Mouse (Mus musculus): ENCODE data around the gene 1700028P14Rik. TPM values are rescaled to one million over a fixed set of nuclear protein-coding genes. Genes with fewer than 3 reads are reported as not detected.

Gene 1700028P14Rik
- polyA plus RNA-seq, 1 experiment, result not detected

DNA sequence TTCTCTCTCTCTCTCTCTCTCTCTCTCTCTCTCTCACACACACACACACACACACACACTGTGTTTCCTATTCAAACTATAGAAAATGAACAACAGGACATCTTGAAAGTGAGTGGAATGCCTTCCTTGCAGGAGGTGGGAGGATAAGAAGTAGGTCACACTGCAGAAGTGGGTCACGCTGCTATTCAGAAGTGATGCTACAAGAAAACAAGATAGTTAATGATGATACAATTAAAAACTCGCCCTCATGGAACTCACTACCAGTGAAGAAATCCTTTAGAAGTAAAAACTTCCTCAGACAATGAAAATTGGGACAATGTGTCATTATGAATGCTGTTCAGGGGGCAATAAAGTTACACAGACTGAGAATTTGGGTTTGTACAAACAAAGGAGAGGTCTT is 20.4 kb upstream of the 1700028P14Rik start:
- H3K4me3 ChIP-seq (replicated peaks; ENCODE audit: control insufficient read depth, low read depth, low read length), result no peak overlapping the region
- TF ChIP-seq POLR2A (IDR thresholded peaks at IDR 0.05; ENCODE audit: borderline replicate concordance, control insufficient read depth, low read depth, low read length) (no peak), CTCF (IDR thresholded peaks at IDR 0.05; ENCODE audit: control insufficient read depth, insufficient read depth, low read length) (no peak)
- 76% methylated on average over 2 of the region's 2 CpGs for WGBS
- H3K27ac ChIP-seq (ENCODE audit: control insufficient read depth, insufficient read depth, low read depth, low read length, poor library complexity), result no peak overlapping the region
- H3K4me1 ChIP-seq (ENCODE audit: control insufficient read depth, insufficient read depth, low read length), result no peaks in the 10 kb centered on the region

DNA sequence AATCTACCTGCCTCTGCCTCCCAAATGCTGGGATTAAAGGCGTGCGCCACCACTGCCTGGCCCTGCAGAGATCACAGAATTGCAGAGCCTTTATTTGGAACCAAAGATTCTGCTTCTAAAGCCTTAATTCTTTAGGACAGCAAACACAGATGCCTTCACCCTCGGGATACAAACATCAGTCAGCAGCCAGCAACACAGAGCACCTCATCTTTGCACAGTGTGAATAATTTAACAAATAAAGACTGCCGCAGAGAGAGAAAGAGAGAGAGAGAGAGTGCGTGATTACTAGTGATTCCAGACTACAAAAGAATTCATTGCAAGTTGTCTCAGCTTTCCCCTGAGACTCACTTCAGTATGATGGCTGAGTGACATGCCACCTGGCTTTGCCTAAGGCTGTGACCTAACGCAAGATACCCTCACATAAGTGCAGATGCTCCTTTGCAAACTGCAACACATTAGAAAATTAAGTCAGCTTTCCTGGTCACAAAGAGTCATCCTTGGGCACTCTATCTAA is 15.6 kb upstream of the 1700028P14Rik start:
- Histone ChIP-seq H3K27ac (ENCODE audit: control insufficient read depth, insufficient read depth, low read depth, low read length, poor library complexity) (no peak overlapping the region), H3K4me3 (replicated peaks; ENCODE audit: control insufficient read depth, low read depth, low read length) (no peak overlapping the region), H3K4me1 (ENCODE audit: control insufficient read depth, insufficient read depth, low read length) (no peaks in the 10 kb centered on the region)
- 83% methylated on average over 6 of the region's 6 CpGs for WGBS
- no peak for TF ChIP-seq CTCF (IDR thresholded peaks at IDR 0.05; ENCODE audit: control insufficient read depth, insufficient read depth, low read length)
- TF ChIP-seq POLR2A (IDR thresholded peaks at IDR 0.05; ENCODE audit: borderline replicate concordance, control insufficient read depth, low read depth, low read length), result no peak

DNA sequence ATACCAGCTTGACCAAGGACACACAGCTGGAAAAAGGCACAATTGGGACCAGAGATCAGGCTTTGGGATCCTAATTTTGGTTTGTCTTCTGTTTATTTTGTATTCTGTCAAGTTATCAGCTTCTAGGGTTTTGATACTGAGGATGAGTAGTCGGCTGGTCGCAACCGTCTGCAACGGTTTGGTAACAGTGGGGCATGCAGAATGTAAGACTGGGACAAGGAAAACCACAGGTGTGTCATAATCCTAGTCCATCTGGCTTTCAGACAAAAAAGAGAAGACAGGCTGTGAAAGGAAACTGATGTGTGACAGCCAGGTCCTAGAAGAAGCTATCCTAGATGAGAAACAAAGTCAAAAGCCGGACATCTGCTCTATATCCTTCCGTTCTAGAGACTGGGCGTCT is 11.5 kb upstream of the 1700028P14Rik start:
- Histone ChIP-seq H3K4me1 (ENCODE audit: control insufficient read depth, insufficient read depth, low read length) (no peaks in the 10 kb centered on the region), H3K4me3 (replicated peaks; ENCODE audit: control insufficient read depth, low read depth, low read length) (no peak overlapping the region), H3K27ac (ENCODE audit: control insufficient read depth, insufficient read depth, low read depth, low read length, poor library complexity) (no peak overlapping the region)
- WGBS, result 48% methylated on average over 7 of the region's 7 CpGs
- TF ChIP-seq POLR2A (IDR thresholded peaks at IDR 0.05; ENCODE audit: borderline replicate concordance, control insufficient read depth, low read depth, low read length) (no peak), CTCF (IDR thresholded peaks at IDR 0.05; ENCODE audit: control insufficient read depth, insufficient read depth, low read length) (no peak)

DNA sequence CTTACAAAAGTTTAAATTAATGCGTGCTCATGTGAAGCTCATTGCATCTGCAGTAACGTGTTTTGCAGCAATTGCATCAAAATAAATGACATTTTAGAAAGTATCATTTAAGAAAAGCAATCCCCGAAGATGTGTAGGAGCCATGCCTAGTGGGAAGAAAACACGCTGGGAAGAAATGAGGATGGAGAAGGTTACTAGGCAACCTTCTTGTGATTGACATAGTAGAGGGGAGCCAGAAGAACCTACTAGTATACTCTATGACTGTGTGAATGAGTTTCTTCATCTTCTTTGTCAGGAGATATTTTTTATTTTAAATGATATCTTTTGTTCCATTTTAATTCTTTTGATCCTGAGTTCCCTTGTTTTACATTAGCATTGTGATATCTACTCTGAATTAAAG is 5.7 kb upstream of the 1700028P14Rik start:
- TF ChIP-seq POLR2A (IDR thresholded peaks at IDR 0.05; ENCODE audit: borderline replicate concordance, control insufficient read depth, low read depth, low read length) (no peak), CTCF (IDR thresholded peaks at IDR 0.05; ENCODE audit: control insufficient read depth, insufficient read depth, low read length) (no peak)
- H3K27ac ChIP-seq (ENCODE audit: control insufficient read depth, insufficient read depth, low read depth, low read length, poor library complexity), result no peak overlapping the region
- no peaks in the 10 kb centered on the region for H3K4me1 ChIP-seq (ENCODE audit: control insufficient read depth, insufficient read depth, low read length)
- no peak overlapping the region for H3K4me3 ChIP-seq (replicated peaks; ENCODE audit: control insufficient read depth, low read depth, low read length)
- 71% methylated on average over 4 of the region's 4 CpGs for WGBS

DNA sequence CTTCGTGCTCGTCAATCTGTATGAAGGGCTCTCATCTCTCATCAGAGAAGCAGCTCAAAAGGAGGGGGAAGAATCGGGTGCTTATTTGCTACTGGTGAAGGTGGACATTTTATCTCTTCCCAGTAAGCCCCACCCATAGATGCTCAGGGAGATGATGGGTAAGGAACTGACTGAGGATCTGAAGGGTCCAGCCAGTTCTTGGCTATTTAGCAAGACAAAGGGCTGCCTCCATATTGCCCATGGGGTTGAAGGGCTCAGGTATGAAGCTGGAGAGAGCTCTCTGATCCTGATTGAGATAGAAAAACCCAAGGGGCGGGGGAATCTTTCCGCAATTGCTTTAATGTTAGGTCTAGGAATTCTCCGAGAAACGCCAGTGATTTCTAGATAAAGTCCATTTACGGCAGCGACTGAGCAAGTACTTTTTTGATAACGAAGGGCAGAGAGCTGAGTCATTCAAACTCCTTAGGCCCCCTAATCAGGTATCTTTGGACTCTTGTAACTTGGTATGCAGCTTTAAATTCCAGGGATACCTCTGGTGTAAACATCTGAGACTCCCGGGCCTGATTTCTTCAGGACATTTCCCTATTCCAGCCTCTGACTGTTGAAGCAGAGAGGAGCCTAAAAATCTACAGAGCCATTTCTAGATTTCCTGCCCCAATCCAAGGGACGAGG is 4.8 kb upstream of the 1700028P14Rik start:
- H3K4me3 ChIP-seq (replicated peaks; ENCODE audit: control insufficient read depth, low read depth, low read length), result no peak overlapping the region
- no peak overlapping the region for H3K27ac ChIP-seq (ENCODE audit: control insufficient read depth, insufficient read depth, low read depth, low read length, poor library complexity)
- no peaks in the 10 kb centered on the region for H3K4me1 ChIP-seq (ENCODE audit: control insufficient read depth, insufficient read depth, low read length)
- WGBS, result 67% methylated on average over 12 of the region's 12 CpGs
- TF ChIP-seq CTCF (IDR thresholded peaks at IDR 0.05; ENCODE audit: control insufficient read depth, insufficient read depth, low read length) (no peak), POLR2A (IDR thresholded peaks at IDR 0.05; ENCODE audit: borderline replicate concordance, control insufficient read depth, low read depth, low read length) (no peak)

DNA sequence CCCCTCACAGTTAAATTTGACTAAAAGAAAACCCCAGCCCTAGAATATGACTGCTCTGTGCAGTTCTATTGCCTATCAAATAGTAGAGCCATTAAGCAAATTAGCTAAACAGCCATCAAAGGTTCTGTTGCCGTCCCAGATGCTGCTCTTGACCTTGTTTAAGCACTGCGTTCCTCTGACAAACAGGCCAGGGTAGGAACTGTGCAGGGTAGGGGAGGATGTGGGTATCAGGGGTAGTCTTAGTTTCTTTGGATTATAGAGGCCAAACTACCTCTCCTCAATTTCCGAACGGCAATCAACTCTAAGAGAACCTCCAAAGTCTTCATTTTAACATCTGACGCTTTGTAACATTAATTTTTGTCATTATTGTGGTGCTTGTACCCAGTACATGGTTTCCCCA is 542 bp upstream of the 1700028P14Rik start:
- Histone ChIP-seq H3K4me3 (replicated peaks; ENCODE audit: control insufficient read depth, low read depth, low read length) (no peak overlapping the region), H3K4me1 (ENCODE audit: control insufficient read depth, insufficient read depth, low read length) (no peaks in the 10 kb centered on the region), H3K27ac (ENCODE audit: control insufficient read depth, insufficient read depth, low read depth, low read length, poor library complexity) (no peak overlapping the region)
- TF ChIP-seq POLR2A (IDR thresholded peaks at IDR 0.05; ENCODE audit: borderline replicate concordance, control insufficient read depth, low read depth, low read length) (no peak), CTCF (IDR thresholded peaks at IDR 0.05; ENCODE audit: control insufficient read depth, insufficient read depth, low read length) (no peak)
- 79% methylated on average over 5 of the region's 5 CpGs for WGBS

DNA sequence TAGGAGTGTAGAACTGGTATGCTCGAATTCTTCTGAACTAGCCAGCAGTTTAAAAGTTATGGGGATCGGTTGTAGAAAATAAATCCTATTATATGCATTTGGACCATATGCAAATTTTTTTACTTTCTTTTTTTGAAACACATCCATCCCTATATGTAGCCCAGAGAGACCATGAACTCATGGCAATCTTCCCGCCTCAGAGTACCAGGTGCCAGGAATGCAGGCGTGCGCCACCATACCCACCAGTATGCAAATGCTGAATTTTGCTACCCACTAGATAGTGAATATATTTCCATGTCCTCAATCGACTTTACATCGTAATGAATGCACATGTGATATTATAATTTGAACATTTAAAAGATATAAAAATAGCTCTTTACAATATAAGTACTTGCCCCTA is 5.3 kb downstream of the 1700028P14Rik start:
- no peaks in the 10 kb centered on the region; the same call in 1 of the 2 replicates for H3K4me1 ChIP-seq (ENCODE audit: control insufficient read depth, insufficient read depth, low read length)
- TF ChIP-seq CTCF (IDR thresholded peaks at IDR 0.05; ENCODE audit: control insufficient read depth, insufficient read depth, low read length) (no peak), POLR2A (IDR thresholded peaks at IDR 0.05; ENCODE audit: borderline replicate concordance, control insufficient read depth, low read depth, low read length) (no peak)
- WGBS, result 90% methylated on average over 7 of the region's 7 CpGs
- no peak overlapping the region for H3K4me3 ChIP-seq (replicated peaks; ENCODE audit: control insufficient read depth, low read depth, low read length)
- no peak overlapping the region for H3K27ac ChIP-seq (ENCODE audit: control insufficient read depth, insufficient read depth, low read depth, low read length, poor library complexity)

DNA sequence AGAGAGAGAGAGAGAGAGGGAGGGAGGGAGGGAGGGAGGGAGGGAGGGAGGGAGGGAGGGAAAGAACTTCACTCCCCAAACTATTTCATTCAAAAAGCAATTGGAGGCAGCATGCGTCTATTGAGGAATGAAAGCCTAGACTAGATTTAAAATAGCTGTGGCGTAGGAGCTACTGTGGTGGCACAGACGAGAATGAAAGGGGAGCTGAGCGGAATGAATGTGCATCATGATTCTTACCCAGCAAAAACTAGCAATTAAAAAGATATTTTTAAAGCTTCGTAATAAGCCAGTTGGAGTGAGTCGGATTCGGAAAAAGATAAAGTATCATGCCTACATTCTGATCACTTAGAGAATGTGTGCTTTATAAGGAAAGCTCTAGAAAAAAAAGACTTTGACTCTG is 7.3 kb downstream of the 1700028P14Rik start:
- H3K4me1 ChIP-seq (ENCODE audit: control insufficient read depth, insufficient read depth, low read length), result no peaks in the 10 kb centered on the region; the same call in 1 of the 2 replicates
- no peak for TF ChIP-seq POLR2A (IDR thresholded peaks at IDR 0.05; ENCODE audit: borderline replicate concordance, control insufficient read depth, low read depth, low read length)
- TF ChIP-seq CTCF (IDR thresholded peaks at IDR 0.05; ENCODE audit: control insufficient read depth, insufficient read depth, low read length), result no peak
- H3K4me3 ChIP-seq (replicated peaks; ENCODE audit: control insufficient read depth, low read depth, low read length), result no peak overlapping the region
- WGBS, result 80% methylated on average over 7 of the region's 7 CpGs
- H3K27ac ChIP-seq (ENCODE audit: control insufficient read depth, insufficient read depth, low read depth, low read length, poor library complexity), result no peak overlapping the region

Data from bone marrow, adult 2 months (tissue).